Mouse (Mus musculus): Measurements from ENCODE around the gene Cdk17. TPM values are rescaled to one million over a fixed set of nuclear protein-coding genes. Genes with fewer than 3 reads are reported as not detected.

Gene Cdk17
- polyA plus RNA-seq, 2 experiments, result 10.5 to 12.9 TPM

DNA sequence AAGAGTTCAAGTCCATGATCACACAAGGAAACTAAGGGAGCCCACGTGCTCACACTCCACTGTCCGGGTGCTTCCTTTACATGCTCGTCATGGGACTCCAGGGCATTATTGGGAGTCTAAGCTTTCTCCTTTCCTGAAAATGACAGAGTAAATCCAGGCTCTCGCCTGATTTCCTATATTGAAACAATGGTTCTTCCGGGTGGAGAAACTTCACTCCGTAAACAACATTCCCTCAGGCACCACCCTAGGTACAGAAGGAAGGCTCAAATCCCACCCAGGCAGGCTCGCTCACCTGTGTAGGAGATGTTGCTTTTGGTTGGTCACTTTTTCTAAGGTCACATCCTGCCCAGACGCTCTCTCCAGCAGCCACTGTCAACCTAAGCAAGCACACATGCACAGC lies 141.2 kb downstream of the Cdk17 start:
- H3K4me1 ChIP-seq (replicated peaks; ENCODE audit: control insufficient read depth in 2 of 2, insufficient read depth in 2 of 2, low read length in 1 of 2), result no peaks in the 10 kb centered on the region
- no peaks in the 10 kb centered on the region for H3K9me3 ChIP-seq (ENCODE audit: control insufficient read depth, low read length)
- TF ChIP-seq EP300 (IDR thresholded peaks at IDR 0.05; ENCODE audit: low read depth) (no peak), CTCF (IDR thresholded peaks at IDR 0.05; ENCODE audit: low read depth) (no peak)
- 54% methylated on average over 8 of the region's 8 CpGs for WGBS (ENCODE audit: insufficient replicate concordance)
- ATAC-seq (ENCODE audit: insufficient read depth) (no peak), DNase-seq (ENCODE audit: low read depth in 3 of 3, low spot score in 3 of 3) (no peak)
- no peak overlapping the region for H3K4me3 ChIP-seq (ENCODE audit: insufficient read depth in 1 of 2, low read depth in 2 of 2, low read length in 2 of 2)
- no peaks in the 10 kb centered on the region for H3K27me3 ChIP-seq (ENCODE audit: control insufficient read depth, insufficient read depth, low read length)
- H3K9ac ChIP-seq (replicated peaks), result no peak overlapping the region
- H3K36me3 ChIP-seq (replicated peaks; ENCODE audit: control insufficient read depth, insufficient read depth, low read depth), result no peaks in the 10 kb centered on the region
- no peak overlapping the region for H3K27ac ChIP-seq
- no peak overlapping the region for H3K4me2 ChIP-seq (ENCODE audit: low read depth)

DNA sequence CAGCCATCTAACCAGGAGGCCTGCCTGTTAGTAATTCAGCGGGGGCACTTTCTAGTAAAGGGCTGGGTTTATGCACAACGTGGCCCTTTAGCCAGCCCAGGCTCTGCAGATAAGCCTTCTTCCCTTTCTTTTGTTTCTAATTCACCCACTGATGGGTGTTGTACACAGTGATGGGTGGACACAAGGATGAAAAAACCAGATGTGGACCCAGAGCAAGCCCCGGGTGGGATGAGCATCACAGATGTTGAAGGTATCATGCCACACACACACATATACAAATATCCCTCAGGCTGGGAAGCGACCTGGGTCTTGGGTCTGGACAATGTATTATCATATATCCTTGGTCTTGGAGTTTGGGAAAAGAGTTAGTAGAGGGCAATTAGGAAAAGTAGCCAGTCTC lies 142.6 kb downstream of the Cdk17 start:
- Histone ChIP-seq H3K9ac (replicated peaks) (no peak overlapping the region), H3K27me3 (ENCODE audit: control insufficient read depth, insufficient read depth, low read length) (no peaks in the 10 kb centered on the region), H3K27ac (no peak overlapping the region), H3K36me3 (replicated peaks; ENCODE audit: control insufficient read depth, insufficient read depth, low read depth) (no peaks in the 10 kb centered on the region), H3K4me2 (ENCODE audit: low read depth) (no peak overlapping the region), H3K4me1 (replicated peaks; ENCODE audit: control insufficient read depth in 2 of 2, insufficient read depth in 2 of 2, low read length in 1 of 2) (no peaks in the 10 kb centered on the region), H3K4me3 (ENCODE audit: insufficient read depth in 1 of 2, low read depth in 2 of 2, low read length in 2 of 2) (no peak overlapping the region), H3K9me3 (ENCODE audit: control insufficient read depth, low read length) (no peaks in the 10 kb centered on the region)
- ATAC-seq (ENCODE audit: insufficient read depth) (no peak), DNase-seq (ENCODE audit: low read depth in 3 of 3, low spot score in 3 of 3) (no peak)
- no peak for TF ChIP-seq EP300 (IDR thresholded peaks at IDR 0.05; ENCODE audit: low read depth)
- WGBS (ENCODE audit: insufficient replicate concordance), result 38% methylated on average over 4 of the region's 4 CpGs

- TF ChIP-seq CTCF (IDR thresholded peaks at IDR 0.05; ENCODE audit: low read depth) (no peak), EP300 (IDR thresholded peaks at IDR 0.05; ENCODE audit: low read depth) (no peak)
- H3K4me1 ChIP-seq (replicated peaks; ENCODE audit: control insufficient read depth in 2 of 2, insufficient read depth in 2 of 2, low read length in 1 of 2), result no peaks in the 10 kb centered on the region
- H3K4me3 ChIP-seq (ENCODE audit: insufficient read depth in 1 of 2, low read depth in 2 of 2, low read length in 2 of 2), result no peak overlapping the region
- no peaks in the 10 kb centered on the region for H3K9me3 ChIP-seq (ENCODE audit: control insufficient read depth, low read length)
- H3K27me3 ChIP-seq (ENCODE audit: control insufficient read depth, insufficient read depth, low read length), result peaks cover 17% of the 10 kb centered on the region
- 39% methylated on average over 6 of the region's 6 CpGs for WGBS (ENCODE audit: insufficient replicate concordance)
- ATAC-seq (ENCODE audit: insufficient read depth) (no peak), DNase-seq (ENCODE audit: low read depth in 3 of 3, low spot score in 3 of 3) (no peak)
- H3K36me3 ChIP-seq (replicated peaks; ENCODE audit: control insufficient read depth, insufficient read depth, low read depth), result no peaks in the 10 kb centered on the region
- no peak overlapping the region for H3K27ac ChIP-seq
- H3K4me2 ChIP-seq (ENCODE audit: low read depth), result no peak overlapping the region
- no peak overlapping the region for H3K9ac ChIP-seq (replicated peaks)
Observed at GRCm38 (mm10) chr10:93305946-93306345, 145.3 kb downstream of the Cdk17 start.

GRCm38 (mm10) chr10:93306367-93306766 lies 145.7 kb downstream of the Cdk17 start:
- Histone ChIP-seq H3K4me1 (replicated peaks; ENCODE audit: control insufficient read depth in 2 of 2, insufficient read depth in 2 of 2, low read length in 1 of 2) (no peaks in the 10 kb centered on the region), H3K4me2 (ENCODE audit: low read depth) (no peak overlapping the region), H3K9me3 (ENCODE audit: control insufficient read depth, low read length) (no peaks in the 10 kb centered on the region), H3K27me3 (ENCODE audit: control insufficient read depth, insufficient read depth, low read length) (peaks cover 21% of the 10 kb centered on the region), H3K4me3 (ENCODE audit: insufficient read depth in 1 of 2, low read depth in 2 of 2, low read length in 2 of 2) (no peak overlapping the region), H3K9ac (replicated peaks) (no peak overlapping the region), H3K36me3 (replicated peaks; ENCODE audit: control insufficient read depth, insufficient read depth, low read depth) (no peaks in the 10 kb centered on the region), H3K27ac (no peak overlapping the region)
- DNase-seq (ENCODE audit: low read depth in 3 of 3, low spot score in 3 of 3) (no peak), ATAC-seq (ENCODE audit: insufficient read depth) (no peak)
- WGBS (ENCODE audit: insufficient replicate concordance), result 65% methylated on average over 11 of the region's 11 CpGs
- no peak for TF ChIP-seq CTCF (IDR thresholded peaks at IDR 0.05; ENCODE audit: low read depth)
- TF ChIP-seq EP300 (IDR thresholded peaks at IDR 0.05; ENCODE audit: low read depth), result no peak

DNA sequence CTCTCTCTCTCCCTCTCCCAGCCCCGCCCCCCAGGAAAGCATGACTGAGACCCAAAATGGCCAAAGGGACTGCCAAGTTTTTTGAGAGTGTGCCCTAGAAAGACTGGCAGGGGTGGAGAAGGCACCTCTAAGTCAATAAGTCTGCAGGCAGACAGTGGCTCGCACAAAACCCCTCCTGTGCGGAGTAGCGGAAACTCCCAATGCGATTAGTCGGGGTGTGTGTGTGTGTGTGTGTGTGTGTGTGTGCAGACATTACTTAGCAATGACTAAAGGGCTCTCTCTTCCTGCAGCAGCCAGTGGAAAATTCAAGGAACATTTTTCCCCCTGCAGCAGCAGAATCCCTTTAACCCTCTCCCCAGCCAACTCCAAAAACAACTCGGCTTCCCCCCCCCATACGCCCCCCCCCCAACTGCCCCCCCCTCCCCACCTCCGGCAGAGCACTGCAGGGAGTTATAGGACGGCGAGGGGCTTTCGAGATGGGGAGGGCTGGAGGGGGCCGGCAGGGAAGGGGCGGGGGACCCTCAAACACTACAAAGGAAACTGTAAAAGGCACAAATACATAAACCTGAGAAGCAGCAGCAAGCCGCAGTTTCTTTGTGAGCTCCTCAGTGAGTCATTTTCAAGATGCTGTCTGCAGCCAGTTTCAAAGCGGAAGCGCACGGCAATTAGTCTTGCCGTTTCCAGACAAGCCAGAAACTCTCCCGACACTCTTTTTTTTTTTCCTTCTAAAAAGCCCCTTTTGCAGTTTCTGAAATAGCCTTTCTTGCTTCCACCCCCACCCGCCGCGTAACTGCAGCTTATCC lies 148.7 kb downstream of the Cdk17 start:
- 2% methylated on average over 21 of the region's 23 CpGs for WGBS (ENCODE audit: insufficient replicate concordance)

More for the DNA sequence above, 148.7 kb downstream of the Cdk17 start:
- Histone ChIP-seq H3K9me3 (ENCODE audit: control insufficient read depth, low read length) (no peaks in the 10 kb centered on the region), H3K27ac (no peak overlapping the region), H3K9ac (replicated peaks) (peak overlapping the region; percentile 19; the same call in 1 of the 2 replicates), H3K4me1 (replicated peaks; ENCODE audit: control insufficient read depth in 2 of 2, insufficient read depth in 2 of 2, low read length in 1 of 2) (no peaks in the 10 kb centered on the region), H3K27me3 (ENCODE audit: control insufficient read depth, insufficient read depth, low read length) (peaks cover 35% of the 10 kb centered on the region), H3K4me3 (ENCODE audit: insufficient read depth in 1 of 2, low read depth in 2 of 2, low read length in 2 of 2) (peak overlapping the region; percentile 41 to 58), H3K4me2 (ENCODE audit: low read depth) (peak overlapping the region; percentile 59), H3K36me3 (replicated peaks; ENCODE audit: control insufficient read depth, insufficient read depth, low read depth) (no peaks in the 10 kb centered on the region)
- DNase-seq (ENCODE audit: low read depth in 3 of 3, low spot score in 3 of 3) (peak in 1 of 3 experiments; percentile 30), ATAC-seq (ENCODE audit: insufficient read depth) (no peak)
- TF ChIP-seq CTCF (IDR thresholded peaks at IDR 0.05; ENCODE audit: low read depth) (no peak), EP300 (IDR thresholded peaks at IDR 0.05; ENCODE audit: low read depth) (no peak)
